Mouse (Mus musculus): ENCODE measurements at regions not wholly inside any gene's neighbourhood (a gene's known extent, or its start where the extent isn't known, plus 50 kb on each side); places are given as distances from the start of the nearest gene placed in this dataset.

GRCm38 (mm10) chr12:13834723-13835122 lies 317.1 kb downstream of the Fam84a start:
- DNase-seq (ENCODE audit: low spot score in 2 of 2), result no peak

- DNase-seq (ENCODE audit: low spot score in 2 of 2), result no peak
Measured at GRCm38 (mm10) chr12:13825899-13826298, 326.0 kb downstream of the Fam84a start.

- no peak for DNase-seq (ENCODE audit: low spot score in 2 of 2)
Measured at GRCm38 (mm10) chr12:13815500-13815899, 336.4 kb downstream of the Fam84a start.

- no peak for DNase-seq (ENCODE audit: low spot score in 2 of 2)
Measured at GRCm38 (mm10) chr12:13810155-13810515, 341.7 kb downstream of the Fam84a start.

GRCm38 (mm10) chr12:13809291-13810154 lies 342.3 kb downstream of the Fam84a start:
- no peak for DNase-seq (ENCODE audit: low spot score in 2 of 2)

- no peak for DNase-seq (ENCODE audit: low spot score in 2 of 2)
Measured at GRCm38 (mm10) chr12:13779752-13780151, 372.1 kb downstream of the Fam84a start.

GRCm38 (mm10) chr12:13776687-13777086 lies 375.2 kb downstream of the Fam84a start:
- DNase-seq (ENCODE audit: low spot score in 2 of 2), result no peak

- no peak for DNase-seq (ENCODE audit: low spot score in 2 of 2)
Measured at GRCm38 (mm10) chr12:13769696-13770095, 382.2 kb downstream of the Fam84a start.

GRCm38 (mm10) chr12:13769156-13769555 lies 382.7 kb downstream of the Fam84a start:
- DNase-seq (ENCODE audit: low spot score in 2 of 2), result no peak

GRCm38 (mm10) chr12:13766486-13766885 lies 385.4 kb downstream of the Fam84a start:
- DNase-seq (ENCODE audit: low spot score in 2 of 2), result no peak

- no peak for DNase-seq (ENCODE audit: low spot score in 2 of 2)
Measured at GRCm38 (mm10) chr12:13753878-13754277, 398.0 kb downstream of the Fam84a start.

GRCm38 (mm10) chr12:13744323-13744931 lies 407.4 kb downstream of the Fam84a start:
- no peak for DNase-seq (ENCODE audit: low spot score in 2 of 2)

- no peak for DNase-seq (ENCODE audit: low spot score in 2 of 2)
Measured at GRCm38 (mm10) chr12:13729901-13730637, 421.8 kb downstream of the Fam84a start.

- no peak for DNase-seq (ENCODE audit: low spot score in 2 of 2)
Measured at GRCm38 (mm10) chr12:13728986-13729385, 422.9 kb downstream of the Fam84a start.

- DNase-seq (ENCODE audit: low spot score in 2 of 2), result no peak
Measured at GRCm38 (mm10) chr12:13724511-13724910, 427.3 kb downstream of the Fam84a start.

GRCm38 (mm10) chr12:13709806-13710205 lies 440.9 kb downstream of the Nbas start:
- no peak for DNase-seq (ENCODE audit: low spot score in 2 of 2)

GRCm38 (mm10) chr12:13707747-13708146 lies 438.8 kb downstream of the Nbas start:
- no peak for DNase-seq (ENCODE audit: low spot score in 2 of 2)

- no peak for DNase-seq (ENCODE audit: low spot score in 2 of 2)
Measured at GRCm38 (mm10) chr12:13706510-13706909, 437.6 kb downstream of the Nbas start.

- DNase-seq (ENCODE audit: low spot score in 2 of 2), result no peak
Measured at GRCm38 (mm10) chr12:13703604-13704003, 434.7 kb downstream of the Nbas start.

GRCm38 (mm10) chr12:13699858-13700257 lies 430.9 kb downstream of the Nbas start:
- no peak for DNase-seq (ENCODE audit: low spot score in 2 of 2)

- DNase-seq (ENCODE audit: low spot score in 2 of 2), result no peak
Measured at GRCm38 (mm10) chr12:13698834-13699233, 429.9 kb downstream of the Nbas start.

Measured in gastrocnemius, postnatal 4 days (tissue).